Mouse (Mus musculus) spleen, adult 2 months (tissue): ENCODE results near the gene Klhl40. TPM values are rescaled to one million over a fixed set of nuclear protein-coding genes. Genes with fewer than 3 reads are reported as not detected.

Experiments used
- DNase-seq, 2 experiments: peaks; one replicate each; pipeline versions ENCODE4 v3.0.0 to v3.0.0-alpha.2; 2012 to 2021; ENCODE audit warnings: low spot score in 2 of 2, low read depth in 1 of 2
- H3K27ac ChIP-seq: fragments of 200-500 bp; 2 replicates; pipeline ENCODE4 v1.5.1; 2012; ENCODE audit warnings: low read length, inconsistent platforms; ENCODE audit not compliant: insufficient read depth
- H3K27me3 ChIP-seq: fragments of 200-500 bp; 2 replicates; pipeline ENCODE4 v1.6.1; 2012; ENCODE audit warnings: mild to moderate bottlenecking, moderate library complexity, low read length, inconsistent platforms; ENCODE audit not compliant: control insufficient read depth, insufficient read depth
- H3K36me3 ChIP-seq: fragments of 200-500 bp; 2 replicates; pipeline ENCODE4 v1.6.1; 2012; ENCODE audit warnings: mild to moderate bottlenecking, low read length, inconsistent platforms; ENCODE audit not compliant: control insufficient read depth, insufficient read depth
- H3K4me1 ChIP-seq: fragments of 200-500 bp; 2 replicates; pipeline ENCODE4 v1.6.1; 2011; ENCODE audit warnings: inconsistent platforms; ENCODE audit not compliant: control insufficient read depth, insufficient read depth, insufficient read length
- H3K4me3 ChIP-seq: fragments of 200-500 bp; 2 replicates; pipeline ENCODE4 v1.5.1; 2011; ENCODE audit warnings: mild to moderate bottlenecking, inconsistent platforms; ENCODE audit not compliant: insufficient read depth, insufficient read length; ENCODE audit errors: extremely low read depth
- CTCF ChIP-seq: fragments of 200-500 bp; IDR thresholded peaks from 2 replicates; pipeline ENCODE4 v1.5.1; 2011; ENCODE audit warnings: mild to moderate bottlenecking, inconsistent platforms; ENCODE audit not compliant: insufficient read depth, insufficient read length, insufficient replicate concordance; ENCODE audit errors: extremely low read depth
- POLR2A ChIP-seq: fragments of 200-500 bp; IDR thresholded peaks from 2 replicates; pipeline ENCODE4 v1.6.1; 2011; ENCODE audit warnings: low read depth, low read length, inconsistent platforms
- WGBS: fragments of 180-500 bp; shearing (Covaris S2); methylation state at CpG from one replicate; pipeline ENCODE4 v1.1.7; 2018; 5-methylcytosine and 5-hydroxymethylcytosine counted together
- polyA plus RNA-seq: library from polyadenylated mRNA; depleted of rRNA; stranded (reverse); fragments of >200 nt; gene quantifications from 2 replicates; pipeline ENCODE4 v1.2.3, GENCODE M21; 2012

Klhl40 gene
- polyA plus RNA-seq, 1 experiment: not detected

DNA sequence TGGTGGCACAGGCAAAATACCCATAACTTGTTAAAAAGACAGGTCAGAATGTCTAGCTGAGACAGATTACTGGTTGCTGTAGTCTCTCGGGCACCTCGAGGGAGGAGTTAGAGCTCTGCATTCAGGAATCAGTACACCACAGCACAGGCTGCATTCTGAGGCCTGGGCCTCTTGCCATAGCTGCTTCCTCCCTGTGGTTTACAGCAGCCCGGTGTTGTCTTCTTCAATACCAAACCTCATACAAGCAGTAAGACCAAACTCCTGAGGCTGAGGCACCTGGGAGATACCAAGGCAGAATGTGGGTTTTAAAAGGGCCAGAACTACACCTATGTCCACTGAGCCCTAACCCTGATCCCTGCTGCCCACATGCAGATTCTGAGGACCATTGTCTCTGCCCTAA is 20.0 kb upstream of the Klhl40 start:
- no peak for TF ChIP-seq POLR2A
- TF ChIP-seq CTCF: no peak
- Histone ChIP-seq H3K4me3 (no peak overlapping the region), H3K27ac (no peak overlapping the region), H3K4me1 (peaks cover 12% of the 10 kb centered on the region), H3K27me3 (peaks cover 19% of the 10 kb centered on the region), H3K36me3 (peaks cover 22% of the 10 kb centered on the region)
- DNase-seq: no peak
- WGBS: 14% methylated on average over 3 of the region's 3 CpGs

DNA sequence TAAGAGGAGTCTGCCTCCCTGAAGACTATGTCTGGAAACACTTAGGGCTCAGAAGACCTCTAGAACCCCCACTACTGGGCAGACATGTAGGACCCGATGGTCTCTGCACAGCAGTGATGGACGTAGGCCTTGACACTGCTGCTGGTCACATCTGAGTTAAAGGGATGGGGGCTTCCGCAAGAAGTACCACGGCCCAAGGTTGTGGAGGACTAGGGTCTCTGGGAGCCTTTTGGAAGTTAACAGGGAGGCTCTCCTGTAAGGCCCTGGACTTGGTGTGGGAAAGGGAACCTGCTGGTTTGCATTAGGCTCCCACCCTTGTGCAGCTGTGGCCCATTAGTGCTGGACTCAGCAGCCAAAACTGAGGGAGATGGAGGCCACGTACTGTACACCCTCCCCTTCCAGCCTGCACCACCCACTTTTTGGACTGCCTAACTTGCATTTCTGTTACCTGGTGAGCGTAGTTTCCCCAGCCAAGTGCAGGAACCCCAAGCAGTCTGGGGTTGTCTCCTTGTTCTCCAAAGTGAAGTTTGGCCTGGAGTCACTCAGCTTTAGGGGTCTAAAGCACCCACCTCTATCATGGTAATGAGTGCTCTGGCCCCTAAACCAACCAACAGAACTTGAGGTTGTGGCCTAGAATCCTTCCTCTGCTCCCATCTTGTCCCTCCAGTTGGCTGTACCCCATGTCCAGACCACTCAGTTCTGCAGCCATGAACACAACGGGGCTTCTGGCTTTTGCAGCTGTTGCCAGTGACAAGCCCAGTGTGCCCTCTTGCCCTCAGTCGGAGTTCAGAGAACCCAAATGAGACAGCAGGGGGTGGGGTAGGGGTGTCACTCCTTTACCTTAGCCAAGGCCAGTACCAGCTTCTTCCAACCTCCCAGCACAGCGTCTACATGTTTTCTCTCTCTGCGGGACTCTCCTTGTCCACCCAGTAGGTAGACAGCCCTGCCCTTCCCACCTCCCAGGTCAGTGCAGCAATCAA is 19.3 kb upstream of the Klhl40 start:
- DNase-seq: no peak
- H3K36me3 ChIP-seq: peaks cover 18% of the 10 kb centered on the region
- WGBS: 65% methylated on average over 10 of the region's 10 CpGs
- TF ChIP-seq CTCF (no peak), POLR2A (no peak)
- peaks cover 12% of the 10 kb centered on the region for H3K4me1 ChIP-seq
- peaks cover 19% of the 10 kb centered on the region for H3K27me3 ChIP-seq
- H3K27ac ChIP-seq: no peak overlapping the region
- H3K4me3 ChIP-seq: no peak overlapping the region

DNA sequence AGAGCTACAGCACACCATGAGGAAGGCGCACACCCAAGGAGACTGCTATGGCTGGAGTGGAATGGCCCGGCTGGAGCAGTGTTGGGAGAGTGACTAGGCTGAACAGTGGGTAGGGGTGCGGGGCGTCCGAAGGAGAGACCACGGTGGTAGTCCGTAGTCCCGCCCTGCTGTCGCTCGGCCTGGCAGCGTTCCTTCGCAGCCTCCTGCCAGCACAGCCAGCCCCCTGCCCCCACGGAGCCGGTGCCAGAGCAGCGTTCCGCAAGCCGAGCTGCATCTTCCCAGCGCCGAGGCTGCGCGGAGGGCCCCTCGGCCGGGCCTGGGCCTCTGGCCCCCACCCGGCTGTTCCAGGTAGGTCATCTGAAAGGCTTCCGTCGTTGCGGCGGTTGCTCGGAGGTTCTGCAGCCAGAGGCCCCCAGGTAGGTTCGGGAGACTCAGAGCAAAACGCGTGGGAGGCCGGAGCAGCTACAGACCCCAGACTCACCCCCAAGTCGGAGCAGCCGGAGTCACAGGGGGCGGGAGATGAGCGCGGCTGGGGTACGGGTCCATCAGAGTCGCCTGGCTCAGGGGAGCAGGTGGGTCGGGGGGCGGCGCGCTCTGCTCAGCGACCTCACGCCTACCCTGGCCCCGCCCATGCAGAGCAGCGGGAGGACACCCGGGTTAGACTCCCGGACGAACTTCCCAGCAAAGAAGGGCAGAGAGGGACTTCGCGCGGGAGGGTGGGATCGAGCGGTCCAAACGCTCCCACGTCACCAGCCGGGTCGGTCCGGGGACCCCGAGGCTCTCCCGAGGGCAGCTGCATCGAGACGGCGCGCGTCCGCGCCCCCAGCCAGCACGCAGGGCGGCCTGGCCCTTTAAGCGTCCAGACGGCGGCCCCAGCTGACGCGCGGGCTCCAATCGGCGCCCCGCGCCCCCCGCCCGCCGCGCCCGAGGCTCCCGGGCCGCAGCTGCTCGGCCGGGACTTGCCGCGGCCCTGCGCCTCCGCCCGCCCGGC is 18.0 kb upstream of the Klhl40 start, which contains the start of gene Zfp651:
TSS of gene Zfp651 (plus strand) at position 240 of the 991 bp plus-strand sequence.
- TF ChIP-seq CTCF (no peak), POLR2A (no peak)
- Histone ChIP-seq H3K4me1 (peaks cover 12% of the 10 kb centered on the region), H3K27me3 (peaks cover 19% of the 10 kb centered on the region), H3K27ac (no peak within 1 kb of the TSS), H3K36me3 (peaks cover 16% of the 10 kb centered on the region), H3K4me3 (peak within 1 kb of the TSS; percentile 50; the same call in 1 of the 2 replicates)
- no peak for DNase-seq
- WGBS: 2% methylated on average over 92 of the region's 97 CpGs

DNA sequence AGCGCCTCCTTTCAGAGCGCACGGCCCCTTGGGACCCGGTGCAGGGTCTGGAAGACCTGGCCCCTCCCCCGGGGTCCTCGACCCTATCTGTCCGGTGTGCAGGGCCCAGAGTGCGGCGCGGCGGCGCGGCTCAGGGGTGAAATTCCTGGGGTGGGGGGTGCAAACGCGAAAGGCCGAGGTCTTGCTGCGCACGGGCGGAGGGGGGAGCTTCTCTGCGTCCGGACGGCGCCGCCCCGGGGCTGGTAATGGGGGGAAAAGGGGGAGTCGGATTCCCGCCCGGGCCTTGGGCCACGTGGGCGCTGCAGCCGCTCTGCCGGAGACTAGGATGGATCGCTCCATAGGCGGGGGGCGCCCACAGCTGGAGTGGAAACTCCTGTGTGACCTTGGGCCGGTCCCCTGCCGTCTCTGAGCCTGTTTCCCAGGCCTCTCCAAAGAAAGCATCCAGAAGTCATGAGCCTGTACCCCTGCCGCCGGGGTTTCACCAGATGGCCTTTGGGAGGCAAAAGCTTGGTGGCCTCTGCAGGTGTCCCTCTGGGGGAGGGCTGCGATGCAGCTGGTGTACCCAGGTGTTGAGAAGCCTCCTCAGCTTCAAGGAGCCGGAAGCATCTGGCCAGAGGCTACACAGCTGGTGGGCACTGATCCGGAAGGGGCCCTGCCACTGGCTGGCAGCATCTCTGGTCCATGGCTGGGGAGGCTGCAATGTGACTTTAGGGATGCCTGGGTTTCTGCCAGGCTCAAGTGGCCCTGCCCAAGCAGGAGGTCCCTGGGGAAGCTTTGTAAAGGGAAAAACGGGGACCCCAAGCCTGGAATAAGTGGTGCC is 16.9 kb upstream of the Klhl40 start:
- no peak for DNase-seq
- Histone ChIP-seq H3K27me3 (peaks cover 19% of the 10 kb centered on the region), H3K36me3 (peaks cover 7% of the 10 kb centered on the region), H3K4me1 (peaks cover 12% of the 10 kb centered on the region), H3K27ac (no peak overlapping the region), H3K4me3 (peak overlapping the region; percentile 42; the same call in 1 of the 2 replicates)
- no peak for TF ChIP-seq CTCF
- no peak for TF ChIP-seq POLR2A
- 3% methylated on average over 43 of the region's 43 CpGs for WGBS

DNA sequence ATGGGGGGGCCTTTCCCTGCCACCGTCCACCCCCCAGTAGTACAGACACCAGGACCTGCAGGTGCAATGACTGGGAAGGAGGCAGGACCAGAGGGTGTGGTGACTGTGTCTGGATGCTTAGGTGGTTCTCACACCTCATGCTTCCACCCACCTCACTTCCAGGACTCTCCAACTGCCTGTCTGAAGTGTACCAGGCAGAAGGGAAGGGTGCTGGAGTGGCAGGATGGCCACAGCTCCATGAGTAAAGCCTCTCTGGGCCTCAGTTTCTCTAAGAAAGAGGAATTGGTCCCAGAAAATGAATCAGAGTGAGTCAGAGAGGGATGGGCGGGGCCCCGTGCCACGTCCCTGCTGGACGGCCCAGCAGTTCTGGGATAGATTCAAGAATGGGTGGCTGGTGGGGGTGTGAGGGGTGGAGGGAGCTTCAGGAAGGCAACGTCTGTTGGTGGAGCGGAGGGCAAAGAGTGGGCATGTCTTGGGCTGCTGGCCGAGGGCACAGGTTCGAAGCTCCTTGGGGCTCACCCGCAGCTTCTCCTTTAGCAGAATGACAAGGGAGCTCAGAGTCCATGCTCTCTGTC is 16.2 kb upstream of the Klhl40 start:
- WGBS: 68% methylated on average over 10 of the region's 10 CpGs
- no peak for TF ChIP-seq CTCF
- no peak for TF ChIP-seq POLR2A
- no peak overlapping the region for H3K4me3 ChIP-seq
- no peak for DNase-seq
- no peak overlapping the region for H3K27ac ChIP-seq
- H3K36me3 ChIP-seq: peaks cover 1% of the 10 kb centered on the region; the same call in 1 of the 2 replicates
- peaks cover 12% of the 10 kb centered on the region for H3K4me1 ChIP-seq
- peaks cover 19% of the 10 kb centered on the region for H3K27me3 ChIP-seq

DNA sequence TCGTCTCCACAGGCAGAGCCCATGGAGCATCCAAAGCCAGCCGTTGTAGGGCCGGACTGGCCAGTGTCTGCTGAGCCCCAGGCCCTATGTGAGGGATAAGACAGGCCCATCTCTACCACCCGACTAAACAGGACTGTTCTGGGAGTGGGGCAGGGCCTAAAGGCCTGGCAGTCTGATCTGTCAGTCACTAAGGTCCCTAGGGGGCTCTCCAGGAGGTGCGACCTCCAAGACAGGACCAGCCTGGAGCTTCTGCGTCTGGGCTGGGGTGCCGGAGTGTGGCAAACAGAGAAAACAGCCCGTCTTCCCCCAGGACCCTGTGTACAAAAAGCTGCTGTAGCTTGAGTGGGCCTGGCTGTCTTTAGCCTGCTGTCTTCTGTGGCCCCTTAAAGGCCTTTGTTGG is 15.6 kb upstream of the Klhl40 start:
- Histone ChIP-seq H3K4me3 (no peak overlapping the region), H3K4me1 (peaks cover 12% of the 10 kb centered on the region), H3K27me3 (peaks cover 19% of the 10 kb centered on the region), H3K36me3 (no peaks in the 10 kb centered on the region), H3K27ac (no peak overlapping the region)
- no peak for DNase-seq
- WGBS: 77% methylated on average over 8 of the region's 8 CpGs
- TF ChIP-seq CTCF (no peak), POLR2A (no peak)
